Mouse (Mus musculus) gastrocnemius, adult 18-20 months (tissue): ENCODE measurements around the gene Odf3l2. TPM values are rescaled to one million over a fixed set of nuclear protein-coding genes. Genes with fewer than 3 reads are reported as not detected.
A peak's percentile ranks its signal among the peaks of the same experiment; 100 is the strongest.

Experiments
- DNase-seq: peaks from one replicate; pipeline ENCODE4 v3.0.0; 2021; ENCODE audit warnings: low spot score
- total RNA-seq, 2 experiments: library from RNA; stranded (reverse); gene quantifications; 2 replicates each; pipeline ENCODE4 v1.2.3; 2021

Gene Odf3l2
- total RNA-seq, 2 experiments from 2014 or later: 42.1 to 178 TPM

DNA sequence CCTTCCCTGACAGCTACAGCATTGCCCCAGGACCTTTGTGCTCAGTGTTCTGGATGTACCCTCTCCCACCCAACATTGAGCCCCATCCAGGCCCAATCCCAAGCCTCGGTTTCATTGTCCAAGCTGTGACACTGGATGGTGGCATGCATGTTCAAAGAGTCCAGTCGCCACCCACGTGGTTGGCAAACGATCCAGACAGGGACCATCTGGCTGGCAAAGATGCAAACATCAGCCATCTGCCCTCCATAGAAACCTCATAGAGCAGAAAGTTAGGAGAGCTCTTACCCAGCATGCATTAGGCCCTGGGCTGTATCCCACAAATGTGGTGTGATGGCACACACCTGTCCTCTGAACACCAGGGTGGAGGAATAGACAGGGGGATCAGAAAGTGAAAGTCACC, 14.1 kb downstream of the Odf3l2 start:
- no peak for DNase-seq

DNA sequence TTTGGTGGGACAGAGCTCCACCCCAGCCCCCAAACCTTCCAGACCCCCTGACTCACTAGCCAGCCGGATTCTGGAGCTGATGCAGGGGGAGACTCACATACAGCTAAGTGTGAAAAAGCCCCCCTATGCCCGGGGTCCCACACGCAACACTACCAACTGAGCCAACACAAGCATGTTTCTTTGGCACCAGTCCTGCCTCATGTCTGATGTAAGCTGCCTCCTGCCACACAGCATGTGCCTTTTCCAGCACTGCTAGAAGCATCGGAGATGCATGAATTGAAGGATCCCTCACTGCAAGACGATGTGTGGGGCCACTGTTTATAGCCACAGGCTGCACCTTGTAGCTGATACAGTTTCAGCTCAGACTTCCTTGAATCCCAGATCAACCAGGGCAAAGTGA, 17.2 kb downstream of the Odf3l2 start:
- no peak for DNase-seq

DNA sequence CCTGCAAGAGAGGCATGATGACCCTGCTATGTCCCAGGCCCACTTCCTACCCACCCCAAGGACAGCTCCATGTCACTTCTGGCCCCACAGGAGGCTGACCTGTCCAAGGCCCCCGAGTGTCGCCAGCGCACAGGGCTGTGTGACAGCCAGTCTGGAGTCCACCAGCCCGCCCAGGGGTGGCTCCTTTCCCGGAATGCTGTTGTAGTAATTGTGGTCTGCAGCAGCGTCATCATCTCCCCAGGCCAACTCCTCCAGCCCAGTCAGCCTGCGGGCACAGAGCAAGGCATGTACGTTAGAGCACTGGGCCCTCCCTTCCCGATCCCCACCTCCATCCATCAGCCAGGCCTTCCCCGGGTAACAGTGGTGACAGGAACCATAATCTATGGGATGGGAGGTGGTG, 19.4 kb downstream of the Odf3l2 start:
- DNase-seq: no peak

DNA sequence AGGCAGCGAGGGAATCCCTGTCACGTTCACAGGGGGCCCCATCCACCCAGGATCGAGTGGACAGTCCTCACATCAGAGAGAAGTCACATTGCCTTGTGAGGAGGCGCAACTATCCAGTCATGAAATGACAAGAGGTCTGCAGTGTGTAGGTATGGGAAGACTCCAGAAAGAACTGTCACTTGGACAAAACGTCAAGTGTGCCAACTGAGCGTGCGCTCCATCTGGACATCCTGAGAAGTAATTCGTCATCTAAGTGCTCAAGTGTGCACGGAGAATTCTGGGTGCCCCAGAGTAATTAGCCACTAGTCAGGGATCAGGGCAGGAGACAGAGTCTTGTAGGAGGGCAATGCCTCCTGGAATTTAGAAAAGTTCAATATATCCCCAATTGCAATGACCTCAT, 20.1 kb downstream of the Odf3l2 start:
- DNase-seq: no peak

DNA sequence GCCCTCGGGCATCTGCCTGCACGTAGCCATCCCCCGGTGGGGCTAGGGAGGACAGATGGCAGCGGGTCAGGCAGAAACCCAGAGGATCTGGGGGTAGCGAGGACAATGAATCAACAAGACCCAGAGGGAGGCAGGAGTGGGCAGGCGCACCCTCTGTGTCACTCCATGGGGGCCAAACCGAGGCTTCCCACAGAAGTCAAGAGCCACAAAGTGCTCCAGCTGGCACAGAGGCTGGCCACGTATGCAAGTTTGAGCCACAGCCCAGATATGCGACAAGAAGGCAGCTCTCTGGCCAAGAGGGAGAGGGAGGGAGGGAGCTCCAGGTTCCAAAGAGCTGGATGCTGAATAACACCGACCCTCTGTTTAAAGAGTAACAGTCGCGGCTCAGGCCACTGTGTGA, 21.6 kb downstream of the Odf3l2 start:
- peak; percentile 40 for DNase-seq

DNA sequence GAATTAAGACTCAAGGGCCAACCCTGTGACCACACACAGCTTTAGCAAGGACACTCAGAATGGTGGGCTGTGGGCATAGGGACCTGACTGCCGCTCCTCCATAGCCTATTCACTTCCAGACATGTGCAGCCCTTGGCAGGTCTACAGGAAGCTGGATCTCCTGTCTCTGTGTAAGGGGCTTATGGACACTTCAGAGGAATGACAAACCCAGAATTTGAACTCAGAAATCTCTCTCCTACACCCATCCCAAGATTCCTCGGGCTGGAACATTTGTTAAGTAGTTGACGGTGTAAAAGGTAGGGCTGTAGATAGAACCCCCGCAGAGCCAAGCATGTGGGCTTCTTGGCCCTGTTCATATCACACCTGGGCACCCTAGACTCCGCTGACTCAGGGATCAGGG, 29.2 kb downstream of the Odf3l2 start:
- no peak for DNase-seq

DNA sequence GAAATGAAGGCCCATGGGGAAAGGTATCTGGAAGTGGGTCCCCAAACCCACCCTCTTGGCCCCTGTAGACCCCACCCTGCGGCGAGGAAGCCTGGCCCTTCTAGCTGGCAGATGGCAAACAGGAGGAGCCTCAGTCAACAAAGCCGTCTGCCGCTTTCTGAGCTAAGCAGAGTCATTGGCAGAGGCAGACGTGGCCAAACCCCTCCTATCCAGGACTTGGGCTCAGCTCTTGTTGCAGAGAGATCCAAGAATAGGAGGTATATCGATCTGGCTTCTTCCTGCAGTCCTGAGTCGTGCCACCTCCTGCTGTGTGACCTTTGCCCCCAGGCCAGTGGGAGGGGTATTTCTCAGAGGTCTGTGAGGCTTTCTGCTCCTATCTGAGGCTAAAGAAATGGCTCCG, 29.7 kb downstream of the Odf3l2 start:
- DNase-seq: no peak

DNA sequence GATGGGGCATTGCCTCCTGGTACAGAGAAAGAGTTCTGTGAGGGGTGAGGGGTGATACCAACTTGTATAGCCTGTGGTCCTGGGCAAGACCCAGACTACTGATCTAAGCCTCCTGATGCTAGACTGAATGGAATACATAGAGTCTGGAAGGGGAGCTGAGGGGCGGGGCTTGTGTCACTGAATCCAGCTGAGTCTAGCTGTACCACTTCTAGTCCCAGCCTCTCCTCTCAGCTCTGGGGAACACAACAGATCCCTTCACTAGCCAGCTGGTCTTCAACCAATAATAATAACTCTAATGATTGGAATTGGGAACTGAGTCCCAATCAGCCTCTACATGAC, 31.3 kb downstream of the Odf3l2 start:
- no peak for DNase-seq

DNA sequence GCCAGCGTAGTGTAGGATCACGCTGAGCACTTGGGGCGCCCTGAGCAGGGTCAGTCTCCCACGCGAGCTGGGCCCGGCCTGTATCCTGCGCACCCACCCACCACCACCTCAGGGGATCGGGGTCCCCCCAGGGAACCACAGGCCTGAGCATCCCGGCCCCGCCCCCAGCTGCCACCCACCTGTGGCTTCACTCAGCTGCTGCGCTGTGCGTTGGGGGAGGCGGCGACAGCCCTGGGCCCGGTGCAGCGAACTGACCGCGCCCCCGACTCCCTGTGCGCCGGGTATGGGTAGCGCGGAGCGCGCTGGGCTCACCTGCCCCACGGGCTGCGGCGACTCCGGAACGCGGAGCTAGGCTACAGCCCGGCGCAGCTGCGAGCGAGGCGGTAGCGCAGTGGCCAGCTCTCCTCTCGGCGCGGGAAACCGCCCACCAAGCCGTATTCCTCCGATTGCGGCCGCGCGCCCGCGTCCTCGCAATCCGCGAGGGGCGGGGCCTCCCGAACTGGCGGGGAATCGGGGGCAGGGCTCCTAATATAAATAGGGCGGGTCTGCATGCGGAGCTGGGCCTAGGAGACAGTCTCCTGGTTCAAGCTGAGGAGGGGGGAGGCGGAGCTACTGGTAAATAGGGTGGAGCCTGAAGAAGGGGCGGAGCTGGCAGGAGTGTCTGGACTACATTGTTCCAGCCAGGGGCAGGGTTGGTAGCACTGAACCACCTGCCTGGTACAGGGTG, 31.8 kb downstream of the Odf3l2 start, which contains the start of gene C2cd4c:
TSS of gene C2cd4c (minus strand) at position 448 of the 727 bp plus-strand sequence.
- DNase-seq: peak; percentile 59

DNA sequence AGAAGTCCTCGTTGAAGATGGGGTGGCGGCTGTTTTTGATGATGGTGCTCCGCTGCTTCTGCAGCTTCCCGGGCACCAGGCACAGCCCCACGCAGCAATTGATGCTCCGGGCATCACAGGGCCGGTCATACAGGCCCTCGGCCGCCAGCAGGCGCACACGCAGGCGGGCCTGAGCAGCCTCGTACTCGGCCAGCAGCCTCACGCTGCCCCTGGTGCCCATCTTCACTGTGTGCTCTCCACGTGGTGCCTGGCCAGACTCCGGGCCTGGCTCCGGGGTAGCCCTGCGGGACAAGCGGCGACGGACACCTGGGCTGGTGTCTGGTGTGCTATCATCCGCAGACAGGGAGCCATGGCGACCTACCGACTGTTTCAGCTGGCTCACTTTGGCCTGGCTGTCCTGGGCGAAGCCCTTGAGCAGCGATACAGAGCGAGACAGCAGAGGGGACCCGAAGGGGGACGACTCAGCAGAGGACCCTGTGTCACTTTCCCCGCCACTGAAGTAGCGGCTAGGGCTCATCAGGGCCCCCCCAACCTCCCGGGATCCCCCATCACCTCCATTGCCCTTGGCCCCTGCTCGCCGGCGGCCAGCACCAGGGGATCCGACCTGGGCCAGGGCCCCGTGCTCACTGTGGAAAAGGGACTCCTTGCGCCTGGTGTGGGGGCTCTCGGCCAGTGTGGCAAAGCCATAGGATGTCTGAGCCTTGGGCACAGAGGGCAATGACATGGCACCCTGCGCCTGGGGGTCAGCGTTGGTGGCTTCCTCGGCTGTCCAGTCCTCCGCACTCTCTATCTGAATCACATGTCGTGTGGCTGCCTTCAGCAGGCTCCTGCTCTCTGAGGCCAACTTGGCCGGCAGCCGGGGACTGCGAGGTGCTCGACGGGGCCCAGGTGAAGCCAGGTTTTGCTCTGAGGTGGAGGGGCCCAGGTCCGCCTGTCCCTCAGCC, 33.1 kb downstream of the Odf3l2 start:
- DNase-seq: no peak

DNA sequence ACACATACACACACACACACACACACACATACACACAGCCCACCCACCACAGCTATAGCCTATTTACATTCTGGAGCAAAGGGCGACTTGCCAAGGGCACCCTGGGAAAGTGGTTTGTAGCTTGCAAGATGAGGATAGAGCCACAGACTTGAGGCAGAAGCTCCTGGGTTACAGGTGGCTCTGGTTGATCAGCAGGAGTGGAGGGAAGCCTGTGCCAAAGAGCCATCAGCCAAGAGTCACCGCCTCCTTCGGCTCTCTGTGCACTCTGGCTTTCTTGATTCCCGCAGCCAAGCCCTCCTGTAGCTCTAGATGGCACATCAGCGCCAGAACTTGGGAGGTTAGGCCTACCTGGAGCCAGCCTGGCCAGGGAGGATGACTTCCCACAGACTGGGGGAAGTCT, 34.2 kb downstream of the Odf3l2 start:
- no peak for DNase-seq

DNA sequence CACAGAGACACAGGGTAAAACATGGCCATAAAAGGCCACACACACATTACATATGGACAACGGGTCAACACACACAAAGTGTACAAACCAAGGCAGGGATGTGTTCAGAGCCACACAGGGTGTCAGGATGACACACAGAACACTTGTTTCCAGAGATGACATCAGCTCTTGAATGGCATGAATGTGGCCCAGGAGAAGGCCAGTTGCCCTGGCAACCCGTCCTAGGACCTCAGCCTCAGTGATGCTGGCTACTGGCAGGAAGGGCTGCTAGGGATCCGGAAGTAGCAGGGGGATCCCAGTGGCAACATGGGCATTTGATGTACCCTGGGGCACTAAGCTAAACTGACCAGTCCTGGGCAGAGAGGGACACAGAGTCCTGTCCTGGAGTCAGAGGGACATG, 36.3 kb downstream of the Odf3l2 start:
- no peak for DNase-seq

DNA sequence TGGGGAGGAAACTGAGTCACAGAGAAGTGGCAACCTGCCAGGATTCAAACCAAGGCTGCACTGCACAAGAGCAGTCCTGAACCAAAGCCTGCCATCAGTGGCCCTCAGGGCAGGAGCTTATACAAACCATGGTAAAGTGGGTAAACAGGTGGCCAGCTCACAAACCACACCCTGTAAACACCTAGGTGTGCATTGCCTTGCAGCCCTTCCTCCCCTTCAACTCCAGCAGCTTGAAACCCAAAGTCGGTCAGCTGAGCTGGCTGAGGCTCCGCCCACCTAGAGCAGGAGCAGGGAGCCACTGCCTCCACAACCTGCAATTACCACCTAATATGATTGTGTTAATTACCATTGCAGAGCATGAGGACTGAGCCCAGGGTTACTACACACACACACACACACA, 37.6 kb downstream of the Odf3l2 start:
- no peak for DNase-seq

DNA sequence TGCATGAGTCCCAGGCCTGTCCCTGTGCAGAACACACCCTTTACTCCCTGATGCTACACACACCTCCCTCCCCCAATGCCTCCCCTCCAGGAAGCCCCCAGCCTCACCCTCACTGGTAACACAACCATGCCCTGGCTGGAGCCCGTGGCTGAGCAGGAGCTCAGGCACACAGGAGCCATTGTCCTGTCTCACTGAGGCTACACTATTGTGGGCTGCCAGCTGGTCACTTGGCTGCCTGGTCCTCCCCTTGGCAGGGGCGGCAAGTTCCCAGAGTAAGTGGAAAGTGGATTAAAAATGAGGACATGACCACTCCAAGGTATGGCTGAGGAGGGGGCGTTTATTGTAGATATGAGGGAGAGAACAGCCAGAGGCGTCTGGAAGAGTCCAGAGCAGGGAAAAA, 39.0 kb downstream of the Odf3l2 start:
- DNase-seq: no peak

DNA sequence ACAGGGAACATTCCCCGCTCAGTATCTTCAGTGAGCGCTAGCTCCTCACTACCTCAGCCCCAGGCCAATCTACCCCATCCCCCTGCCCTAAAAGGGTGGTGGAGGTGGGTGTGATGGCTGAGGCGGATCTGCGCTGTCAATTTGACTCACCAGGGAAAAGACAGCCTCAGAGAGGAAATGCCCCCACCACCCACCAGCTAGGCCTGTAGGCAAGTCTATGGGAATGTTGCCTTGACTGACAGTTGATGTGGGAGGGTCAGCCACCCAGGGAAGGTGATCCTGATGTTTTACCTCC, 47.7 kb downstream of the Odf3l2 start:
- DNase-seq: no peak

DNA sequence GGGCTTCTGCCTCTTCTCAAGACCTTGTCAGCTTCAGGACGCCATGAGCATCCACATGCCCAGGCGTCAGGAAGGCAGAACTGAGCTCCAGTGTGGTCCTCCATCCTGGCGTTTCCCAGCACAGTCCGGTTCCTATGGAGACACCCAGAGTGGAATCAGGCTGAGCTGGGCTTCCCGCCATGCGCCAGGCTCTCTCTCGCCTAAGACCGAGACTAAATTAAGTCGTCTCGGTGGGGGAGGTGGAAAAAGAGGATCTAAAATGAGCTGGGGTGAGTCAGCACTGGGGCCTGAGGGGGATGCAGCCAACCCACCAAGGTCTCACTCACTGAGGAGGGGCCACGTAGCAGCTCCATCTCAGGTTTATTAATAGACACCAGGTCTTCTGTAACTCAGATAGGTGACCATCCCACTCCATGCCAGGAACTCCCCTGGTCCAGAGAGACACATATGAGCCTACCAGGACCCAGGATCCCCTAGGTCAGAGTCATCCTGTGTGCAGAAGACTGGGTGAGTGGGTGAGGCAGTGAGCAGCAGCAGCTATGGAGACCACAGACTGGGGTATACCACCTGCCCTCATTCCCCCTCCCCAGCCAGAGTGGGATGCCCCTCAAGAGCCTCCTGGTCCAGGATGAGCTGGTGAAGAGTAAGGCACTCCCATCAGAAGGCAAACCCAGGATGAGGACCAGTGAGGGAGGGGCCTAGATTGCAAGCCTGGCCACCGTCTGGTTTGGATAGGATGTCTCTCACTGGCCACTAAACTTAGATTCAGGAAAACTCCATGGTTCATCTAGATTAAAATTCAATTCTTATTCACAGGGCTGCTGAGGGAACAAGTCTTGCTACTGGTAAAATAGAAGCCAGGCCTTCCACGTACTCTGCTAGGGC, 48.2 kb downstream of the Odf3l2 start:
- DNase-seq: no peak

DNA sequence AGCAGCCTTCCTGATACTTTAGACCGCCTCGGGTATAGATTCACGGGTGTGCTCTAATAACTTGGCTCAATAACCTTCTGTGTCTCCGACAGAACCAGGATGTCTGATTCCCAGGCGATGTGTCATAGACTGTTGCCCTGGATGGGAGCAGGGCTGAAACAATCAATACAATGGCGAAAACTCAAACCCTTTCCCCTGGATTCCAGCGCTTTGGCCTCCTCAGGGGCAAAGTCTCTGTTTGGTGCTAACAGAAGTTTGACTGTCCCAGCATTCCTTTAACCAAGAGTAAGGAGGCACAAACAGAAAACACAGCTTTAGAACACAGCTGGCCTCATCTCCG, 50.0 kb downstream of the Odf3l2 start:
- DNase-seq: no peak

DNA sequence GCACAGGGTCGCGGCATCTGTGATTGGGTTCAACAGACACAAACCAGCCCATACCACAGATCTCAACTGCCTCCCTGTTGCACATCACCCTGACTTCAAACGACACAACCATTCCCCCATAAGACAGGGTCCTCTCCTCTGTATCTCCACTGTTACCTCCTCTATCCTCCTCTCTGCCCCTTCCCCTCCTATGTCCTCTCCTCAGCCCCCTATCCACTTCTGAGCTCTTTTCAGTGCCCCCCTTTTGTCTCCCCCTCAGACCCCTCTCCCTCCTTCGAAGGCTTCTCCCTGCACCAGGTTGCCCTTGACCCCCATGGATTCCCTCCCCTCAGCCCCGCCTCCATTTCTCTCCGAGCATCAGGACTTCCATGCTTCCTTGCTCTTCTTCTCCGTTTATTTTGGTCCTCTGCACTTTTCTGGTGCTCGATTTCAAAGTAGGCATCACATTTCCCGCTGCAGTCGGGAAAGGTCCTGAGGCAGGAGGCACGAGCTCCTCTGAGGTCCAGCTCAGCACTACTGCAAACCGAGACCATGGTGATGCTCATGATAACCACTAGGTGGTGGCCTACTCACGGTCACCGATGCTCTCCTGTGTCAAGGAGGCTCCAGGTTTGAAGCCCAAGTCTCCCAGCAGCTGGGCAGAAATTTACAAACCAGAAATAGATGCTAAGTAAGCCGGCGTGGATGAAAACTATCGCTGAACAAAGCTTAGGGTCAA, 50.5 kb downstream of the Odf3l2 start:
- DNase-seq: peak; percentile 75

DNA sequence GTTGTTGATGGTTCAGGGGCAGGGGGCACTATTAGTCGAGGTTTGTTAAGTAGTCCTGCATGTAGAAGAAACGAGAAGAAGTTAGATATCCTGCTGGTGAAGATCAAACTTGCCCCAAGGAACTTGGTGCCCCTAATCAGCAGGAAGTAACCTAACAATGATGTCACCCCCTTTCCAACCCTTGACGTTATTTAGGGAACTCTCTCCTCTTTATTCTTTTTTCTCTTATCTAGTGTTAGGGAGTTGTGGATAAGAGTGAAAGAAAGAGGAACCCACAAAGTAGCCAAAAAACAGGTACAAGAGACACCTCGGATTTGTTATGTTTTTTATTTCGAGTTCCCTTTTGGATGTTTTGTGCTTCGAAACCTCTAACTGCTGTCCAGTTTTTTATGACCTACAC, 51.4 kb downstream of the Odf3l2 start:
- no peak for DNase-seq

DNA sequence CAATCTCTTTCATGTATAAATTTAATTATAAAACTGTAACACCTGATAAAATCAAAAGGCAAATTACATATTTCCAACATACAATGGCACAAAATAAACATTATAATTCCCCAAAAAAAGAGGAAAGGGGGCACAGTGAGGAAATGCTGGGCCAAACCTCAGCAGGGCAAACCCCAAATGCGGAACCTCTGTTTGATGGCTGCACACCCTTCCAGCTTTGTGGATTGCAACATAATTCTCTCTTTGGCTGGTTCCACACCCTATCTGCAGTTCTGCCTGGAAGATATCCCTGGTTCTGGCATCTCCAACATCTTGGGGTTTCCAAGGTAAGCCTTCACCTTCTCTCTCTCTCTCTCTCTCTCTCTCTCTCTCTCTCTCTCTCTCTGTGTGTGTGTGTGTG, 54.8 kb downstream of the Odf3l2 start:
- no peak for DNase-seq
